Mouse (Mus musculus): ENCODE measurements at regions not wholly inside any gene's neighbourhood (a gene's known extent, or its start where the extent isn't known, plus 50 kb on each side); places are given as distances from the start of the nearest gene placed in this dataset.
A peak's percentile ranks its signal among the peaks of the same experiment; 100 is the strongest.

GRCm38 (mm10) chr1:138011581-138011980, 163.9 kb downstream of the Ptprc start:
- DNase-seq (ENCODE audit: low spot score in 2 of 2), result no peak

GRCm38 (mm10) chr1:138010910-138011477, 164.5 kb downstream of the Ptprc start:
- DNase-seq (ENCODE audit: low spot score in 2 of 2), result no peak

- DNase-seq (ENCODE audit: low spot score in 2 of 2), result no peak
Measured at GRCm38 (mm10) chr1:138006811-138007210, 168.7 kb downstream of the Ptprc start.

- DNase-seq (ENCODE audit: low spot score in 2 of 2), result no peak
Measured at GRCm38 (mm10) chr1:138004319-138004718, 171.2 kb downstream of the Ptprc start.

GRCm38 (mm10) chr1:137999268-137999900, 176.1 kb downstream of the Ptprc start:
- DNase-seq (ENCODE audit: low spot score in 2 of 2), result no peak

GRCm38 (mm10) chr1:137996041-137996440, 179.5 kb downstream of the Ptprc start:
- no peak for DNase-seq (ENCODE audit: low spot score in 2 of 2)

GRCm38 (mm10) chr1:137991936-137992335, 183.6 kb downstream of the Ptprc start:
- DNase-seq (ENCODE audit: low spot score in 2 of 2), result no peak

- DNase-seq (ENCODE audit: low spot score in 2 of 2), result no peak
Measured at GRCm38 (mm10) chr1:137991412-137991811, 184.1 kb downstream of the Ptprc start.

- no peak for DNase-seq (ENCODE audit: low spot score in 2 of 2)
Measured at GRCm38 (mm10) chr1:137973406-137973805, 202.1 kb downstream of the Ptprc start.

GRCm38 (mm10) chr1:137972620-137973350, 202.7 kb downstream of the Ptprc start:
- DNase-seq (ENCODE audit: low spot score in 2 of 2), result peak in 1 of 2 experiments; percentile 42

- peak in 1 of 2 experiments; percentile 31 for DNase-seq (ENCODE audit: low spot score in 2 of 2)
Measured at GRCm38 (mm10) chr1:137966151-137966836, 209.2 kb downstream of the Ptprc start.

- no peak for DNase-seq (ENCODE audit: low spot score in 2 of 2)
Measured at GRCm38 (mm10) chr1:137963656-137964055, 211.9 kb downstream of the Ptprc start.

GRCm38 (mm10) chr1:137958040-137958439, 217.5 kb downstream of the Ptprc start:
- DNase-seq (ENCODE audit: low spot score in 2 of 2), result no peak

GRCm38 (mm10) chr1:137955993-137956392, 219.5 kb downstream of the Ptprc start:
- DNase-seq (ENCODE audit: low spot score in 2 of 2), result no peak

GRCm38 (mm10) chr1:137955139-137955538, 220.4 kb downstream of the Ptprc start:
- DNase-seq (ENCODE audit: low spot score in 2 of 2), result no peak

GRCm38 (mm10) chr1:137953369-137953768, 222.1 kb downstream of the Ptprc start:
- DNase-seq (ENCODE audit: low spot score in 2 of 2), result no peak

- DNase-seq (ENCODE audit: low spot score in 2 of 2), result no peak
Measured at GRCm38 (mm10) chr1:137952777-137953176, 222.7 kb downstream of the Ptprc start.

GRCm38 (mm10) chr1:137947900-137948299, 227.6 kb downstream of the Ptprc start:
- DNase-seq (ENCODE audit: low spot score in 2 of 2), result no peak

- DNase-seq (ENCODE audit: low spot score in 2 of 2), result no peak
Measured at GRCm38 (mm10) chr1:137941776-137942522, 233.6 kb downstream of the Ptprc start.

GRCm38 (mm10) chr1:137935746-137936145, 239.8 kb downstream of the Ptprc start:
- no peak for DNase-seq (ENCODE audit: low spot score in 2 of 2)

GRCm38 (mm10) chr1:137929764-137930163, 245.7 kb downstream of the Ptprc start:
- no peak for DNase-seq (ENCODE audit: low spot score in 2 of 2)

- no peak for DNase-seq (ENCODE audit: low spot score in 2 of 2)
Measured at GRCm38 (mm10) chr1:137928522-137928921, 247.0 kb downstream of the Ptprc start.

Data from right cerebral cortex, adult 2 months (tissue).